Mouse (Mus musculus) small intestine, adult 2 months (tissue): ENCODE measurements around the gene Masp1.
A peak's percentile ranks its signal among the peaks of the same experiment; 100 is the strongest.

ENCODE experiments used
- CTCF ChIP-seq: fragments of 200-500 bp; IDR thresholded peaks from 2 replicates; pipeline ENCODE4 v1.5.1; 2012; ENCODE audit warnings: low read depth, mild to moderate bottlenecking, control low read depth, inconsistent platforms, low read length, moderate library complexity, mixed read lengths; ENCODE audit not compliant: insufficient replicate concordance, insufficient read length; ENCODE audit errors: extremely low read depth
- POLR2A ChIP-seq: fragments of 200-500 bp; IDR thresholded peaks from 2 replicates; pipeline ENCODE4 v1.6.1; 2012; ENCODE audit warnings: low read depth, mild to moderate bottlenecking, control low read depth, inconsistent platforms, low read length, moderate library complexity

GRCm38 (mm10) chr16:23452476-23452875, 68.1 kb downstream of the Masp1 start:
- TF ChIP-seq CTCF, result peak; percentile 34; the same call in 1 of the 2 replicates
- TF ChIP-seq POLR2A, result no peak
